Mouse (Mus musculus) skeletal muscle tissue, postnatal 0 days (tissue): ENCODE data around the gene Ptger3. TPM values are rescaled to one million over a fixed set of nuclear protein-coding genes. Genes with fewer than 3 reads are reported as not detected.

Source experiments
- microRNA counts: library from miRNA; unstranded; fragments of <30 nt; microRNA quantifications from one replicate; lab custom pipeline; 2015
- microRNA-seq, 2 experiments: library from miRNA; unstranded; fragments of <30 nt; microRNA quantifications; one replicate each; pipeline ENCODE4; 2016
- polyA plus RNA-seq: library from polyadenylated mRNA; unstranded; fragments of >200 nt; fragmentation: Nextera tagmentation; extraction: Ambion mirVana; gene quantifications from 2 replicates; pipeline ENCODE4 v1.2.1, GENCODE M21; 2015

Ptger3 gene
- 1.7 and 6.7 TPM in 2 replicates for polyA plus RNA-seq

GRCm38 (mm10) chr3:157566725-157567565 is at the start of gene Ptger3:
TSS of gene Ptger3 (plus strand) at chr3:157566892.

GRCm38 (mm10) chr3:157533964-157534785 is 32.5 kb upstream of the Ptger3 start, which contains the start of gene Zranb2:
TSS of gene Zranb2 (plus strand) at chr3:157534160.

MicroRNAs within 50 kb of the gene (microRNA counts, 519-probe panel; counts per million panel counts)
- microRNA mmu-miR-186 (lab: Ali Mortazavi, UCI): 296 counts per million, percentile 58 among the panel's probes with 10 or more counts

Small RNA genes lying within 50 kb of the gene (microRNA-seq; reads per million reads assigned to microRNA genes)
- 357 to 388 reads per million in 2 experiments for gene Mir186

Other genes with a start within 250 kb of the Ptger3 start
- gene Zranb2, start 32.7 kb upstream of the Ptger3 start, polyA plus RNA-seq: 34.7 and 36.6 TPM in 2 replicates